Mouse (Mus musculus) adrenal gland, adult 8-10 months (tissue): ENCODE measurements around the gene Cpne7. TPM values are rescaled to one million over a fixed set of nuclear protein-coding genes. Genes with fewer than 3 reads are reported as not detected.

Experiments
- DNase-seq: peaks from one replicate; pipeline ENCODE4 v3.0.0; 2022
- total RNA-seq, 4 experiments: library from RNA; stranded (reverse); gene quantifications; 2 replicates each; pipeline ENCODE4 v1.2.4; 2022

The Cpne7 gene
- total RNA-seq, 4 experiments from 2014 or later = 7.7 to 9.7 (median 8.8) TPM

- no peak for DNase-seq
These were observed 2.5 kb upstream of the Cpne7 start for GRCm38 (mm10) chr8:123114644-123115043.

GRCm38 (mm10) chr8:123117744-123118143, 570 bp downstream of the Cpne7 start:
- DNase-seq = no peak

GRCm38 (mm10) chr8:123122059-123122458, 4.9 kb downstream of the Cpne7 start:
- no peak for DNase-seq

- no peak for DNase-seq
These were observed 5.5 kb downstream of the Cpne7 start for GRCm38 (mm10) chr8:123122670-123123069.

- DNase-seq = no peak
These were observed 9.1 kb downstream of the Cpne7 start for GRCm38 (mm10) chr8:123126193-123126816.

- no peak for DNase-seq
These were observed 13.9 kb downstream of the Cpne7 start for GRCm38 (mm10) chr8:123131041-123131440.

GRCm38 (mm10) chr8:123132953-123133352, 15.8 kb downstream of the Cpne7 start:
- no peak for DNase-seq

- no peak for DNase-seq
These were observed 17.1 kb downstream of the Cpne7 start for GRCm38 (mm10) chr8:123134149-123134713.

GRCm38 (mm10) chr8:123135406-123135805, 18.2 kb downstream of the Cpne7 start:
- DNase-seq = no peak

- DNase-seq = no peak
These were observed 18.6 kb downstream of the Cpne7 start for GRCm38 (mm10) chr8:123135806-123136205.

- no peak for DNase-seq
These were observed 19.1 kb downstream of the Cpne7 start for GRCm38 (mm10) chr8:123136287-123136686.

- DNase-seq = no peak
These were observed 20.5 kb downstream of the Cpne7 start for GRCm38 (mm10) chr8:123137645-123138077.

- DNase-seq = no peak
These were observed 21.6 kb downstream of the Cpne7 start for GRCm38 (mm10) chr8:123138741-123139140.

GRCm38 (mm10) chr8:123141741-123142462, 24.7 kb downstream of the Cpne7 start:
- DNase-seq = peak; percentile 79

GRCm38 (mm10) chr8:123145279-123145678, 28.1 kb downstream of the Cpne7 start:
- no peak for DNase-seq

GRCm38 (mm10) chr8:123146390-123146789, 29.2 kb downstream of the Cpne7 start:
- DNase-seq = no peak

GRCm38 (mm10) chr8:123150737-123151171, 33.6 kb downstream of the Cpne7 start:
- no peak for DNase-seq

GRCm38 (mm10) chr8:123155177-123155576, 38.0 kb downstream of the Cpne7 start:
- no peak for DNase-seq

GRCm38 (mm10) chr8:123156070-123156773, 39.0 kb downstream of the Cpne7 start:
- DNase-seq = no peak

GRCm38 (mm10) chr8:123157888-123158465, 40.8 kb downstream of the Cpne7 start, which contains the start of gene Sult5a1:
Gene Sult5a1, minus strand, starts transcription at chr8:123158315.
- no peak for DNase-seq

GRCm38 (mm10) chr8:123181391-123181790, 64.2 kb downstream of the Cpne7 start:
- DNase-seq = peak; percentile 58
